ENCODE assay signal across 12 mouse cellular contexts in the genomic region with DNA sequence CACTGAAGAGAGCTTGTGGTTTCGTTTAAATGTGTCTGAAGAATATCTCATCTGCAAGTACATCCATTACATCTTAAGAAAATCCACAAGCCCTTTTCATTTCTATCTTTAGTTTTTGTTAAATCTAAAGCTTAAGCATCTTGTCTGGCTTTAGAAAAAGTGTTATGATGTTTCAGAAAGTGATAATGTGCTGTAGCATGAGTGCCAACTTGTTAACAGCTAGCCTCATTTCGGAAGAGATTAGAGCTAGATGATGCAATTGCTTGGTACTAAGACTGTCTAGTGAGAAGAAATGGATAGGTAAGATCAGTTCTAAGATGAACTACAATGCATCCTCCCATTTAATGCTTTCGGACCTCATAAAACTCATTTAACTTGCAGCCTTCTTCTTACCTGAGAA.
"Had no signal": no experiment of that assay in that cellular context is flagged by ENCODE, and none has a peak within 500 bp of the region (broad histone marks: within the 10 kb centered on the region; RNA-seq: fewer than 3 reads in every experiment).

No protein-coding gene starts in this region.

- H3K9ac ChIP-seq: liver, embryonic 15.5 days; midbrain, embryonic 13.5 days had no signal

- H3K4me1 ChIP-seq: limb, embryonic 10.5 days; liver, embryonic 15.5 days; midbrain, embryonic 13.5 days had no signal

- H3K9me3 ChIP-seq: limb, embryonic 10.5 days; liver, embryonic 15.5 days; midbrain, embryonic 13.5 days had no signal

- DNase-seq: kidney, adult 8-10 months; kidney, postnatal 25 days; lung, adult 2 months; lung, postnatal 36 days; thymus, adult 18-20 months; thymus, postnatal 14 days had no signal

- ATAC-seq: lung, postnatal 0 days; midbrain, embryonic 13.5 days had no signal

- H3K27me3 ChIP-seq: liver, embryonic 15.5 days; midbrain, embryonic 13.5 days had no signal

- H3K4me3 ChIP-seq: limb, embryonic 10.5 days; liver, embryonic 15.5 days; midbrain, embryonic 13.5 days had no signal

- H3K4me2 ChIP-seq: liver, embryonic 11.5 days; liver, embryonic 15.5 days; midbrain, embryonic 13.5 days had no signal

- H3K36me3 ChIP-seq: limb, embryonic 10.5 days; liver, embryonic 15.5 days; midbrain, embryonic 13.5 days had no signal

- H3K27ac ChIP-seq: limb, embryonic 10.5 days; liver, embryonic 15.5 days; midbrain, embryonic 13.5 days; stomach, postnatal 0 days had no signal
